Mouse (Mus musculus) layer of hippocampus, adult 8-10 months (tissue): ENCODE measurements at regions not wholly inside any gene's neighbourhood (a gene's known extent, or its start where the extent isn't known, plus 50 kb on each side); places are given as distances from the start of the nearest gene placed in this dataset.

ENCODE experiments used
- DNase-seq, 2 experiments: peaks; one replicate each; pipeline ENCODE4 v3.0.0; 2022; ENCODE audit warnings: low spot score in 2 of 2

DNA sequence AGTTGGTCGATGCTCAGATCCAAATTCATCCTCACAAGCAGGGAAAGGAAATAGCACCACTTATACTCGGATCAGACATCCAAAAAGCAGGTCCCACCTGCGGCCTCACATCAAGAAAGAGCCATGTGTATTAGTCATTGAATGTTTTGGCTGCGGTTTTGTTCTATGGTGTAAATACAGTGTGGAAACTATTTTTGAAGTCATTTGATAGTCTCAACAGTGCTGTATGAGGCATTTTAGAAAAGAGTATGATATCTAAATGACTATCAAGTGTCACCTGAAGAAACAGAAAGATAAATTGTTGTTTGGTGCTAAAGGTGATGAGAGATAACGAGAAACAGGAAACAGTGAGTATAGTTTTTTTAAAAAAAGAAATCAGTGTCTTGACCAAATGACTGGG lies 74.7 kb downstream of the Cep44 start:
- no peak for DNase-seq

DNA sequence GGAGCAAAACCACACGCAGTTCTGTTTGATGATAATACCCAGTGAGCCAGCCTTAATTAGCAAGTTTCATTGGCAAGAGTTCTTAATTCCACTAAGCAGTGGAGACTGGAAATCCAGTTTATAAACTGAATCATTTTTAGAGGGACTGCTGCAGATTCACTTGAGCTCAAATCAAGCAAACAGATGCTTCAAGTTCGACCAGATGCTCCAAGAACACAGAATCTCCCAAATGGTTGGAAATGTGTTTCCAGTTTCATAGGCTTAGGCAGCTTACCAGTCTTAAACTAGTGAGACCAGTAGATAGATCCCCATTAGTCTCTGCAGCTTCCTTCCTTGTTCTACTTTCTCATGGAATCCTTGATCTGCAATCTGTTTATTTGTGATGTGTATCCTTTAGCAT lies 75.7 kb downstream of the Cep44 start:
- DNase-seq: peak; percentile 53 to 71

DNA sequence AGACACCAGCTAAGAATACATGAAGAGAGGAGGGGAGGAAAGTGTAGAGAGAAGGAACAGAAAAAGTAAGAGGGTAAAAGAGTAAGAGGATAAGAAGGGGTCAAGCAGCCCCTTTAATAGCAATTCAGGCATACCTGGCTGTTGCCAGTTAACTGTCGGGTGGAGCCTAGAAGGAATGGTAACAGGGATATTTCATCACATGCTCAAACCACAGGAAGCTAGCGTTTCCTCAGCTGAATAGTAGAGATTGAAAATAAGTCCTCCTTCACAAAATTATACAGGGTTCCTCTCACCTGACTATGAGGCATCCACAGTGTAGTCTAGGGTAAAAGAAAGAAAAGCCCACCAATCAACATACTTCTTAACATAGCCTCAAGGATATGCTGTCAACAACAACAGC lies 76.5 kb downstream of the Cep44 start:
- DNase-seq: no peak

DNA sequence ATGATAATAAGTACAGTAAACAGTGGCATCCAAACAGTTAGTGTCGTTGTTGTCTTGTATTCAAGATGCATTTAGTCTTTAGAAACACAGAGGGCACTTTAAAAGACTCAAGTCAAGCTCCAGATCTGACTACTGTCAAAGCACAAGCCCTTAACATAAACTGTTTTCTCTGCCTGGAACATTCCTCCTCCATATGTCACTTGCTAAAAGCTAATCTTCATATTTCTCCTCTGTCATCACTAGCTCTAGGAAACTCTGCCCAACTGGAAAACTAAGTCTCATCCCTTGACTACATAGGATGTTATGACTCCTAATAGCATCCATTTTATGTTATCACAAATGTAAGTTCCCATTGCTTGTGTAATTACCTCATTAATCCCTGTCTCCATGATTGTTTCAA lies 85.8 kb downstream of the Cep44 start:
- no peak for DNase-seq

DNA sequence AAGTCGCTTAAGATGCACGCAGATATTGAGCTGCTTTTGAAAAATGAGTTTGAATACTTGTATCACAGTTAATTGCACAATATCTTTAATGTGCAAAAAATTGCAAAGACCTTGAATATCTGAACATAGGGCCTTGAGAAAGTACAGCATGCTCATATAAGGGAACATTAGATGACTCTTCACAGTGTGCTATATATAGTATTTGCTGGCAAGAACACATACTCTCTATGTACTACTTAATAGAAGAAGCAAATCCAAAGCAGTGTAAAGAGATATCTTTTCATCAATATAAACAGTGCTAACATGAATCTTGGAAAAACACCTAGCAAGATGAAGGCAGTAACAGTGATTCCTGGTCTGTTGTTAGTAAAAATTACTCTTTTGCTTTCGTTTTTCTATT lies 99.9 kb downstream of the Cep44 start:
- DNase-seq: no peak

DNA sequence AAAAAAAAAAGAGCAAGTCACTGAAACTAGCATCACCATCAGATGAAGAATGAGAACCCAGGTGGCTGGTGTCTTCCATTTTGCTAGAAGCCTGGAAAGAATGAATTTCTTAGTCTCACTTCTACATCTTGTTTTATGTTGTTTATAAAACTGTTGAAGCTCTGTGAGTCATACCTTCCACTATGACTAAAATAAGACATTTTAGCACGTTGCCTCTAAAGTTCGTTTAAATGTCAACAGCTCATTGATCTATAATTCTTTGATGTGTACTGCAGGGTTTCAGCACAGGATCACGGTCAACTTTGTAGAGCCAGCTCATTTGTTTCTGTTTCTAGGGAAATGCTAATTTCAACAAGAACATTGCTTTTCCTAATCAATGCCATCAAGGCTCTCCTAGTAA lies 107.2 kb downstream of the Cep44 start:
- DNase-seq: no peak

DNA sequence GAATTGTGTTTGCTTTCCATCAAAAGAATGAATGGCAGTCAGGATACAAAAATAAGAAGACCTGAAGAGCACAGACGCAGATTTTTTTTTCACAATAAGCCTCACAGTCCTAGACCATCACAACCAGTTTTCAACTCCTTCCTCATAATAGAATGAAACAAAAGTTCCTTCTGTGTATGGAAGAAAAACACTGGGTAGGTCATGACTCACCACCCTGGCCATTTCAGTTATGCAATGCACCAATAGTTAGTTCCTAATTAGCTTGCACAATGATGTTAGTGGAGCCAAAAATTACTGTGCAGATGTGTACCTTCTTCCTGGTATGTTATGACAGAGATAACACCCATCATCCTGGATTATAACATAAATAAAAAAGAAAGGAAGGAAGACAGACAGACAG lies 111.4 kb downstream of the Cep44 start:
- no peak for DNase-seq

DNA sequence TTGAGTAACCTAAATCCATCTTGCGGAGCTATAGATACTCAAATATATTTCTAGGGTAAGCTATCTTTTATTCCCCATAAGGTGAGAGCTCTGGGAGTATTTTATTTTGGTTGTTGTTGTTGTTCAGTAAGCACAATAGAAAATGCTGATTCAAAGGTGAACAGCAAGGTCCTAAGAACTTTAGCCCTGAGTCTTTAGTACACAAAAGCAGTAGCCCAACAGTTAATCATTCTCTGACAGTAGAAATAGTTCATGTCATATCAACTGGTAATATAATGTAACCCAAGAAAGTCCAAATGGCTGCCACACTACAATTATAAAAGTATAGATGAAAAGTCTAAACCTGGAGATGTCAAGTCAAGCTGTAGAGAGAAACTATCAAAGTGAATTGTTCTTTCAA lies 116.0 kb downstream of the Cep44 start:
- no peak for DNase-seq

DNA sequence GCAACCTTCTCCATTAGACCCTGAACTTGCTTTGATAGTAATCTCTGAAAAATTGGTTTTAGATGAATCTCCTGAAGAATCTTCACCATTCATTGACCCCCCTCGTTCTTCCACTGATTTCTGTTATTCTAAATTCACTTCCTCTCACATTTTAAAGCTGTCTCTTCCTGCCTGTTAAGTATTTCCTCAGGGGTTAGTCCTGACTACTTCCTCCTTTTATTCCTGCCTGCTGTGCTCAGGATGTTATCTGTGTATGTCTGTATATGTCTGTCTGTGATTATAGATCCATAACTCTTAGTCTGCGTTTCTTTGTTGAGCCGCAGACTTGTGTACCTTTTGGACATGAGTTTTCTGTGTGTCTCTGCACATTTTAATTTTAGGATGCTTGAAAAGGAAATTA lies 117.6 kb downstream of the Hpgd start:
- no peak for DNase-seq

DNA sequence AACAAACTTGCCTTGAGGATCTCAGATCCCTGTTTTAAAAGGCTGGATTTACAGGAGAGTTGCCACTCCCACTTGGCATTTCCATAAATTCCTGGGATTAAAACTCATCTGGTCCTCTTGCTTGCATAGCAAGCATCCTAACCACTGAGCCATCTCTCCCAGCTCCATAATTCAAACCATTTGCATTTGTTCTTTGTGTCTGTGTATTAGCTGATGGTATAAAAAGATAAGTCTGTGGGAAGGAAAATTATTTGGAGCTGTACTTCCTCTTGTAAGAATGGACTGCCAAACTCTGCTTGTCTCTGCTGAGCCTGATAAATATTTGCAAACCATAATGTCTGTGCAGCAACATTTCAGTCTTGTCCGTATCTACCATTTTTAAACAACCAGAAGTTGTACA lies 116.0 kb downstream of the Hpgd start:
- DNase-seq: no peak

DNA sequence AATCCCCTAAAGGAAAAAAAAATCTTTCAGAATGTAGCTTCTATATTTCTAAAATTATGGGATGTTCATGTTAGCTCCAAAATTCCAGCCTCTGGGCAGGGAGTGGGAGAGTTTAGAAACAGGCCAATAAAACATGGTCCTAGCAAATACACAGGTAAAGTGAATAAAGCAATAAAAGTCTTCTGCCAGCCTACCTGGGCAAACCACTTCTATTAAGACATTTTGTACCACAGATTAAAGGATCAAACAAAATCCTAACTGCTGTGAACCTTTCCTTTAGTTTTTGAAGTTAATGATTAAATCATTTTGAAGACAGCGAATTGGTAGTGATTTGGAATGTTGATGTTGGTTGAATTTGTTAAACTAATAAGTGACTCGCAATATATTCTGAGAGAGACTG lies 112.9 kb downstream of the Hpgd start:
- DNase-seq: no peak

DNA sequence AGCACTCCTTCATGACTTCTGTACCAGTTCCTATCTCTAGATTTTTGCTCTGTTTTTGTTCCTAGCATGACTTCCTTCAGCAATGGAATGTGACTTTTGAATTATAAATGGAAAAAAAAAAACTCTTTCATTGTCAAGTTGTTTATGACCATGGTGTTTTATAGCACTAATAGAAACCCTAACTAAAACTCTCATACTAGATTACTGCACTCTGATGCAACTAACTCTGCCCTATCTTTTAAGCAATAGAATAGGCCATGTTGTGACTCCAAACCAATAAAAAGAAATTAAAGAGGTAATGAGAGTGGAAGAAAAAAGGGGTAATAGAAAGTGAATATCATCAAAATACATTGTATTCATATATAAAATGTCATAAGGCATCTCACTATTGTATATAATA lies 111.9 kb downstream of the Hpgd start:
- no peak for DNase-seq

DNA sequence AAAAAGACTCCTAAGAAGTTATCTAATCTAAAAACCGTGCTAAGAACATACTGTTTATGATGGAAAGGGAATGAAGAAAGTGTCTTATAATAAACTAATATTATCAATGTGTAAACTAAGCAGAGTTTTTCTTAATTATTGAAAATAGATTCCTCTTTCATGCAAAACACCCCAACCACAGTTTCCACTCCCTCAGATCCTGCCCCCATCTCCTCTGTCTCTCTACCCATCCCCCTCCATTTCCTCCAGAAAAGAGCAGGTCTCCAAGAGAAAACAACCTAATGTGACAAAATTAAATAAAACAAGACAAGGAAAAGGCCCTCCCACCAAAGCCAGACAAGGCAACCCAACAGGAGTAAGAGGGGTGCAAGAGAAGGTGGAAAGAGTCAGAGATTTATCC lies 103.2 kb downstream of the Hpgd start:
- DNase-seq: no peak

DNA sequence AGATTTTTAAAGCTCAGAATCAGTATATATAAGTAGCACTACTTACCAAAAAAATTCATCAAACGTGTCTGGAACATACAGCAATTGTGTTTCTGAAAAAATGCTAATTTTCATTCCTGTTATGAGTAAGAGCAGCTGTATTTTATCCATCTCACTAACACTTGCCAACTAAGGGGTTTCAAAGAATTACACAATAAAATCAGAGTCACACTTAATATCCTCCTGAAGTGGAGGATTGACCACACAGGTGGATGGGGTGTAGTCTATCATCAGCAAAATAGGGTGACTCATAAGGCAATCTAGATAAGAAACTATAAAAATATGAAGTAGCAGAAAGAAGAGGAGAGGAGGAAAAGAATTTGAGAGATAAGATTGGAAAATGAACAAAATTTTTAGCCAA lies 102.0 kb downstream of the Hpgd start:
- DNase-seq: no peak

DNA sequence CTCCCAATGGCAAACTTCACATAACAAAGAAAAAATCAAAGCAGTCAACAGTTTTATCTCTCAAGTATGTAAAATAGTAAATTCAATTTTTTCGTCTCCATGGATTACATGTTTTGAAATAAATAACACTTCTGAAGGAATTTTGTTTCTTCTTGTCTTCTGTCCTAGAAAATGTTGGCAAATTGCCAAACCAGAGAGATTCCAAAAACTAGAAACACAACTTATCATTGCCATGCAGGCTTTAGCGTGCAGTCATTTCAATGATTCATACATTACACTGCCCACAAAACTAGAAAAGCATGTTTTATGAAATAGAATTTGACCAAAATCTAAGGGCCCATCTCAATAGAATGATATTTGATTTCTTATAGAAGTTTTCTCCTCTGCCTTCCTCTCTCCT lies 98.2 kb downstream of the Hpgd start:
- DNase-seq: no peak

DNA sequence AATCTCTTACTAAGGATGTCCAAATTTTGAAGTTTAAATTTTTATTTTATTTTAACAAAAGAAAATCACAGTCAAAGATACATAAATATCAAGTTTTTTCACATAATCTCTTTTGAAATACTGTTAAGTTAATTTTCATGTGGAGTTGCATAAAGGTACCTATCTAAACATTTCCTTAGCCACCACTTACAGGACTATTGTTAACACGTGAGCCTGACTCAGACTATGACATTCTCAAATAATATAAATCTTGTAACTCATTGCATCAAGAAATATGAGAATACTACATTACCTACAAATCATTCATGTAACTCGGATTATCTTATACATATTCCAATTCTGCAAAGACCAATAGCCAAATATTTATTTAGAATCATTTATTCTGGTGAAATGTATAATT lies 97.8 kb downstream of the Hpgd start:
- no peak for DNase-seq
